Mouse (Mus musculus) splenic B cell, adult 2 months (primary cell): Measurements from ENCODE around the gene Gm45194.

Experiments
- DNase-seq: peaks from one replicate; pipeline ENCODE4 v3.0.0-alpha.2; 2011; ENCODE audit warnings: low read depth, low spot score
- H3K27me3 ChIP-seq: 2 replicates; pipeline ENCODE4 v1.6.1; 2012; ENCODE audit warnings: mild to moderate bottlenecking, low read length, moderate library complexity, mixed read lengths; ENCODE audit not compliant: control insufficient read depth, poor library complexity, insufficient read depth, severe bottlenecking
- H3K36me3 ChIP-seq: 2 replicates; pipeline ENCODE4 v1.6.1; 2012; ENCODE audit warnings: mild to moderate bottlenecking, low read length, moderate library complexity, mixed read lengths; ENCODE audit not compliant: control insufficient read depth, poor library complexity, insufficient read depth, severe bottlenecking

The Gm45194 gene

GRCm38 (mm10) chrX:111891089-111891488 is at the start of gene Gm45194:
TSS of gene Gm45194 (plus strand) at chrX:111891389.
- DNase-seq: no peak
- no peaks in the 10 kb centered on the region for H3K27me3 ChIP-seq
- no peaks in the 10 kb centered on the region for H3K36me3 ChIP-seq

- Histone ChIP-seq H3K27me3 (no peaks in the 10 kb centered on the region), H3K36me3 (no peaks in the 10 kb centered on the region)
- no peak for DNase-seq
Observed at GRCm38 (mm10) chrX:111855878-111856277, 35.3 kb upstream of the Gm45194 start.

GRCm38 (mm10) chrX:111881251-111881650 is 9.9 kb upstream of the Gm45194 start:
- Histone ChIP-seq H3K36me3 (no peaks in the 10 kb centered on the region), H3K27me3 (no peaks in the 10 kb centered on the region)
- no peak for DNase-seq

- Histone ChIP-seq H3K27me3 (no peaks in the 10 kb centered on the region), H3K36me3 (no peaks in the 10 kb centered on the region)
- no peak for DNase-seq
Observed at GRCm38 (mm10) chrX:111894321-111895050, 3.3 kb downstream of the Gm45194 start.

GRCm38 (mm10) chrX:111895084-111895779 is 4.0 kb downstream of the Gm45194 start:
- H3K36me3 ChIP-seq: no peaks in the 10 kb centered on the region
- no peak for DNase-seq

GRCm38 (mm10) chrX:111917422-111917821 is 26.2 kb downstream of the Gm45194 start:
- Histone ChIP-seq H3K27me3 (no peaks in the 10 kb centered on the region), H3K36me3 (no peaks in the 10 kb centered on the region)
- no peak for DNase-seq

More at GRCm38 (mm10) chrX:111895084-111895779, 4.0 kb downstream of the Gm45194 start:
- no peaks in the 10 kb centered on the region for H3K27me3 ChIP-seq

GRCm38 (mm10) chrX:111960909-111961308 is 69.7 kb downstream of the Gm45194 start:
- Histone ChIP-seq H3K27me3 (no peaks in the 10 kb centered on the region), H3K36me3 (no peaks in the 10 kb centered on the region)
- no peak for DNase-seq

GRCm38 (mm10) chrX:111999661-112000060 is 108.5 kb downstream of the Gm45194 start:
- no peaks in the 10 kb centered on the region for H3K27me3 ChIP-seq
- DNase-seq: no peak
- no peaks in the 10 kb centered on the region for H3K36me3 ChIP-seq

GRCm38 (mm10) chrX:112010707-112011106 is 119.5 kb downstream of the Gm45194 start, which contains the start of gene Tex16:
TSS of gene Tex16 (plus strand) at chrX:112011007.
- Histone ChIP-seq H3K36me3 (no peaks in the 10 kb centered on the region), H3K27me3 (no peaks in the 10 kb centered on the region)
- DNase-seq: no peak

- Histone ChIP-seq H3K27me3 (no peaks in the 10 kb centered on the region), H3K36me3 (no peaks in the 10 kb centered on the region)
- DNase-seq: no peak
Observed at GRCm38 (mm10) chrX:112238749-112239148, 347.6 kb downstream of the Gm45194 start, which contains the start of gene 4933403O08Rik. TSS of gene 4933403O08Rik (plus strand) at chrX:112239049.

- no peak for DNase-seq
- Histone ChIP-seq H3K27me3 (no peaks in the 10 kb centered on the region), H3K36me3 (no peaks in the 10 kb centered on the region)
Observed at GRCm38 (mm10) chrX:112242916-112243315, 351.7 kb downstream of the Gm45194 start.

GRCm38 (mm10) chrX:112255513-112255912 is 364.3 kb downstream of the Gm45194 start:
- no peak for DNase-seq
- Histone ChIP-seq H3K36me3 (no peaks in the 10 kb centered on the region), H3K27me3 (no peaks in the 10 kb centered on the region)

GRCm38 (mm10) chrX:112273550-112273949 is 382.4 kb downstream of the Gm45194 start:
- Histone ChIP-seq H3K27me3 (no peaks in the 10 kb centered on the region), H3K36me3 (no peaks in the 10 kb centered on the region)
- DNase-seq: no peak
